Mouse (Mus musculus): ENCODE results near the gene Izumo1.

DNA sequence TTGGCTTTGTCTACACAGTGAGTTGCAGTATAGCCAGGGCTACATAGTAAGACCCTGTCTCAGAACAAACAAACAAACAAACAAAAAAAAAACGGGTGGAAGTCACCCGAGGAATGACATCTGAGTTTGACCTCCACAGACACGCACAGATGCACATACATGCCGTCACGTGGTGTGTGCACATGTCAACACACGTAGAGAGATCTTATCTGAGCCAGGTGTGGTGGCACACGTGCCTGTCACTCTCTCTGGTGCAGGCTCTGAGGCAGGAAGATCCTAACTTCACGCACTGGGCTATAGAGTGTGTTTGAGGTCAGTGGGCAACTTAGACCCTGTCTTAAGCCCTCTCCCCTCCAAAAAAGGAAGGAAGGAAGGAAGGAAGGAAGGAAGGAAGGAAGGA, 47.7 kb upstream of the Izumo1 start:
- TF ChIP-seq CHD2 (IDR thresholded peaks at IDR 0.05; ENCODE audit: low read length), result no peak
- TF ChIP-seq POLR2A (IDR thresholded peaks at IDR 0.05; ENCODE audit: low read depth, low read length), result no peak
- no peak for TF ChIP-seq USF1 (IDR thresholded peaks at IDR 0.05; ENCODE audit: low read depth, low read length)
- no peak for TF ChIP-seq ETS1 (conservative IDR thresholded peaks at IDR 0.05; ENCODE audit: low read depth, low read length)
- no peak for TF ChIP-seq RCOR1 (conservative IDR thresholded peaks at IDR 0.05; ENCODE audit: low read depth, low read length)
- TF ChIP-seq USF2 (conservative IDR thresholded peaks at IDR 0.05; ENCODE audit: low read depth, low read length), result no peak
- no peak for TF ChIP-seq ZKSCAN1 (IDR thresholded peaks at IDR 0.05; ENCODE audit: borderline replicate concordance, low read depth, low read length)
- TF ChIP-seq CTCF (conservative IDR thresholded peaks at IDR 0.05 in 1 of 2, IDR thresholded peaks at IDR 0.05 in 1 of 2; ENCODE audit: low read depth in 2 of 2, low read length in 2 of 2), result no peak
- TF ChIP-seq NELFE (IDR thresholded peaks at IDR 0.05; ENCODE audit: low read depth, low read length), result no peak
- no peak for TF ChIP-seq SIN3A (IDR thresholded peaks at IDR 0.05; ENCODE audit: low read length)

Data from CH12.LX (cell line).